ENCODE assay signal across 7 mouse cellular contexts in the genomic region with DNA sequence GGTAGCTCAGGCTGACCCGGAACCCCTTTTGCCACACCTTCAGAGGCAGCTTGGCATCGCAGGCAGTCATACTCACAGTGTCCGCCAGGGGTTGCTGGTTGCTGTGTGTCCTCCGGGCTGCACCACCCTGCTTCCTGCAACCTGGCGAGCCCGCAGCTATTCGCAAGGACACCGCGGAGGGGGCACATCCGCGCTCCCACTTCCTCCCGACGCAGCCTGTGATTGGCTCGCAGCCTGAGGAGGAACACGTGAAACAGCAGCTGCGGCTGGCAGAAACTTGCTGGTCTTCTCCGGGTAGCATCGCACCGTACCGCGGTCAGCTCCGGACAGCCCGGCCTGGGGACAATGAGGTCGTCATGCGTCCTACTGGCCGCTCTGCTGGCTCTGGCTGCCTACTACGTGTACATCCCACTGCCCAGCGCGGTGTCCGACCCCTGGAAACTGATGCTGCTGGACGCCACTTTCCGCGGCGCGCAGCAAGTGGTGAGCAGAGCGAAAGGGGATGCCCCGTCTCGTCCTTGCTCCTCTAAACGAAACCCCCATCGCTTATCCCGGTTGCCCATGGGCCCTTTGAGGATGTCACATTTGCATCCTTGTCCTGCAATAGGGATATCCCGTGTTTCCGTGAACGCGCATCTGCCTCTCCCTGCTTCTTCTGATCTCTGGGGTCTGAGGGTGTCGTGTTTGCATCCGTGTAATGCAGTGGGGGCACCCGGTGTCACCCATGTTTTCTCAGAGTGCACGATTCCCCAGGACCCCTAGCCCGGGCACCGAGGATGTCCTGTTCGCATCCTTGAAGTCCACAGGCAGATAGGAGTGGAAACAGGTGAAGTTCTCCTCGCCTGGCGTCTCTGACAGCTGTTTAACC. TPM values are rescaled to one million over a fixed set of nuclear protein-coding genes. Genes with fewer than 3 reads are reported as not detected.
A peak's percentile ranks its signal among the peaks of the same experiment; 100 is the strongest.
DNase-seq lines count a peak whose midpoint lies in the region; ATAC-seq lines count a peak whose summit lies in the region.

A gene (plus strand): TSS at position 233 of the 868 bp plus-strand sequence.

- H3K4me3 ChIP-seq in embryonic facial prominence, embryonic 11.5 days (ENCODE audit: low read depth, low read length), result peak within 1 kb of the TSS; percentile 62
- H3K4me3 ChIP-seq in limb, embryonic 11.5 days (ENCODE audit: low read depth, low read length), result peak within 1 kb of the TSS; percentile 66
- H3K4me3 ChIP-seq in midbrain, embryonic 14.5 days (replicated peaks; ENCODE audit: low read depth, low read length), result peak within 1 kb of the TSS; percentile 66

- H3K9ac ChIP-seq in embryonic facial prominence, embryonic 11.5 days (replicated peaks; ENCODE audit: low read length), result peak within 1 kb of the TSS; percentile 66
- H3K9ac ChIP-seq in limb, embryonic 11.5 days (ENCODE audit: low read length), result peak within 1 kb of the TSS; percentile 53
- H3K9ac ChIP-seq in midbrain, embryonic 14.5 days (replicated peaks; ENCODE audit: low read length), result peak within 1 kb of the TSS; percentile 61

- no peaks in the 10 kb centered on the region for H3K4me1 ChIP-seq in embryonic facial prominence, embryonic 11.5 days (ENCODE audit: control insufficient read depth, insufficient read depth, low read length)
- no peaks in the 10 kb centered on the region for H3K4me1 ChIP-seq in limb, embryonic 11.5 days (ENCODE audit: control insufficient read depth, insufficient read depth, low read length)
- no peaks in the 10 kb centered on the region for H3K4me1 ChIP-seq in midbrain, embryonic 14.5 days (ENCODE audit: control insufficient read depth, insufficient read depth, low read length)

- H3K27ac ChIP-seq in embryonic facial prominence, embryonic 11.5 days (replicated peaks; ENCODE audit: low read depth, low read length), result no peak within 1 kb of the TSS
- H3K27ac ChIP-seq in limb, embryonic 11.5 days (replicated peaks; ENCODE audit: low read depth, low read length), result no peak within 1 kb of the TSS
- H3K27ac ChIP-seq in midbrain, embryonic 14.5 days (replicated peaks; ENCODE audit: low read depth, low read length), result peak within 1 kb of the TSS; percentile 13; the same call in 1 of the 2 replicates

- DNase-seq in adrenal gland, postnatal 14 days, result peak; percentile 97
- DNase-seq in embryonic facial prominence, embryonic 11.5 days (ENCODE audit: low spot score), result peak; percentile 95
- DNase-seq in heart, adult 11 months, result peak; percentile 100
- DNase-seq in kidney, adult 18-20 months, result peak; percentile 97
- peak; percentile 95 for DNase-seq in limb, embryonic 11.5 days (ENCODE audit: low spot score)
- DNase-seq in midbrain, embryonic 14.5 days, result peak; percentile 95
- peak; percentile 90 to 94 for DNase-seq in spleen, adult 18-20 months

- no peaks in the 10 kb centered on the region for H3K27me3 ChIP-seq in embryonic facial prominence, embryonic 11.5 days (ENCODE audit: control insufficient read depth, insufficient read depth, low read length)
- H3K27me3 ChIP-seq in limb, embryonic 11.5 days (ENCODE audit: control insufficient read depth, insufficient read depth, low read length), result no peaks in the 10 kb centered on the region
- no peaks in the 10 kb centered on the region for H3K27me3 ChIP-seq in midbrain, embryonic 14.5 days (ENCODE audit: control insufficient read depth, insufficient read depth, low read length)

- H3K9me3 ChIP-seq in embryonic facial prominence, embryonic 11.5 days (replicated peaks; ENCODE audit: control insufficient read depth, low read length), result no peaks in the 10 kb centered on the region
- no peaks in the 10 kb centered on the region for H3K9me3 ChIP-seq in limb, embryonic 11.5 days (ENCODE audit: control insufficient read depth, low read length)
- no peaks in the 10 kb centered on the region for H3K9me3 ChIP-seq in midbrain, embryonic 14.5 days (ENCODE audit: control insufficient read depth, low read length)

- ATAC-seq in embryonic facial prominence, embryonic 11.5 days (replicated peaks; ENCODE audit: insufficient number of reproducible peaks, low FRiP score, low TSS enrichment, low read depth), result peak; percentile 98
- ATAC-seq in limb, embryonic 11.5 days (ENCODE audit: insufficient number of reproducible peaks, low FRiP score, low TSS enrichment, low read depth), result peak; percentile 97
- peak; percentile 99 for ATAC-seq in midbrain, embryonic 14.5 days (ENCODE audit: low FRiP score, low TSS enrichment)

- H3K4me2 ChIP-seq in embryonic facial prominence, embryonic 11.5 days (ENCODE audit: low read depth, low read length), result peak within 1 kb of the TSS; percentile 93
- peak within 1 kb of the TSS; percentile 92 for H3K4me2 ChIP-seq in limb, embryonic 11.5 days (ENCODE audit: low read depth, severe bottlenecking)
- H3K4me2 ChIP-seq in midbrain, embryonic 14.5 days (ENCODE audit: low read length), result peak within 1 kb of the TSS; percentile 93

- WGBS in embryonic facial prominence, embryonic 11.5 days, result under 1% methylated on average over 54 of the region's 54 CpGs
- WGBS in limb, embryonic 11.5 days, result under 1% methylated on average over 54 of the region's 54 CpGs
- under 1% methylated on average over 54 of the region's 54 CpGs for WGBS in midbrain, embryonic 14.5 days

- no peaks in the 10 kb centered on the region for H3K36me3 ChIP-seq in embryonic facial prominence, embryonic 11.5 days (replicated peaks; ENCODE audit: control insufficient read depth, insufficient read depth, low read depth, low read length)
- no peaks in the 10 kb centered on the region for H3K36me3 ChIP-seq in limb, embryonic 11.5 days (ENCODE audit: control insufficient read depth, insufficient read depth, low read length)
- H3K36me3 ChIP-seq in midbrain, embryonic 14.5 days (ENCODE audit: control insufficient read depth, insufficient read depth, low read length), result no peaks in the 10 kb centered on the region

RNA-seq across cellular contexts. Expression of the gene that starts here (rescaled TPM):
- 87.5 and 88.1 TPM in 2 replicates for total RNA-seq in adrenal gland, postnatal 14 days (2021)
- polyA plus RNA-seq in embryonic facial prominence, embryonic 11.5 days (2014; fragmentation: Nextera tagmentation; extraction: Ambion mirVana), result 2.2 and 3.9 TPM in 2 replicates
- 2.9 and 3.1 TPM in 2 replicates for polyA plus RNA-seq in limb, embryonic 11.5 days (2014; fragmentation: Nextera tagmentation; extraction: Ambion mirVana)
- 8.9 and 10.9 TPM in 2 replicates for polyA plus RNA-seq in midbrain, embryonic 14.5 days (2014; fragmentation: Nextera tagmentation; extraction: Ambion mirVana)
